Mouse (Mus musculus): ENCODE measurements around the gene Sst. TPM values are rescaled to one million over a fixed set of nuclear protein-coding genes. Genes with fewer than 3 reads are reported as not detected.
"Not testable (repeated sequence)": the region's sequence is repeated elsewhere in the genome, so short reads cannot be mapped to it uniquely, and the experiment has no call there.

The Sst gene
- not detected for total RNA-seq (2021)
- long read RNA-seq, experiment 1: 0 reads
- long read RNA-seq, experiment 2: 0 reads

DNA sequence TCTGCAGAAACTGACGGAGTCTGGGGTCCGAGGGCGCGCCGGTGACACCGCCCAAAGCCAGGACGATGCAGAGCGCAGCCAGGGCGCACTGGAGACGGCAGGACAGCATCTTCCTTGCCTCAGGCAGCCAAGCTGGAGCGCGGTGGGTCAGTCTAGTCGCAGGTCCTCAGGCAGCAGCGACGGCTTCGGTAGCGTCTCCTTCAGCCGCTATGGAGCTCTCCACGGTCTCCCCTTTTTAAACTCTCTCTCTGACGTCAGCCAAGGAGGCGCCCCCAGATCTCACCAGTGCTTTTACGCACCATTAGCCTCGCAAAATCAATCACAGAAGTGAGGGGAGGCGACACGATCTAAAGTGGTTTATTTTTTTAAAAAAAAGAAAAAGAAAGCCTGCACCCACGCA lies at the start of gene Sst:
Gene Sst, minus strand, starts transcription at position 323 of the 400 bp plus-strand sequence.
- no peak for DNase-seq (ENCODE audit: low spot score)

DNA sequence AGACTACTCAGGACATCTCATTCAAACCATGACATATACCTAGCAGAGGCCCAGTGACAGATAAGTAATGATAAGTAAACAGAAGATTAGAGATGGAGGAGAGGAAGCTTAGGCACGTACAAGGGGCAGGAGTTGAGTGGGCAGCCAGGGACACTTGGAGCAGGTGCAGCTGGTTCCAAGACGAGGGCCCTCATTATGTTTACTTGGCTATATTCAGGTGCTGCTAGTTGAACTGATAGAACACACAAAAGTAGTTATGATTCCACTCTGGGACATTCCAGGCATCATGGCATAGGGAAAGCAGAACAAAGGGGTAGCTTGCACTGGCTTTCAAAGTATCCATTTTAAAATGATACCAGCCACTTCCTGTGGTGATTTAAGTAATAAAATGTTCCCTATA lies 43.6 kb upstream of the Sst start:
- DNase-seq (ENCODE audit: low spot score): no peak

DNA sequence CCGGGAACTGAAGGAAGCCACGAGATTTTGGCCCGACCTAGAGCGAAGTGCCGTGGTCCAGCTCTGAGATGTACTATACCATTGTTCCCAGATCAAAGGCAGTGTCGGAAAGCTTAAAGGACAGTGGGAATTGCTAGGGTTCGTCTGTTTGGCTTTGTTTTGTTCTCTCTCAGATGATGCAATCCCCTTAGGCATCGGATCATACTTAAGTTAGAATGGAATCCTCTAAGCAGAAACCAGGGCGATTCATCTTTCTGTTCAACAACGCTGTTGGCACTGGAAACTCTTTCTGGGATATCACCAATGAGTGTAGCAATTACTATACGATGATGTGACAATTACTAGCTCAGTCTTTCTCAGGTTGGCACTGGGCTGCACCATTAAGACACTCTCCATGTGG lies 41.5 kb upstream of the Sst start, which contains the start of gene Rtp2:
Gene Rtp2, minus strand, starts transcription at position 101 of the 400 bp plus-strand sequence.
- no peak for DNase-seq (ENCODE audit: low spot score)

DNA sequence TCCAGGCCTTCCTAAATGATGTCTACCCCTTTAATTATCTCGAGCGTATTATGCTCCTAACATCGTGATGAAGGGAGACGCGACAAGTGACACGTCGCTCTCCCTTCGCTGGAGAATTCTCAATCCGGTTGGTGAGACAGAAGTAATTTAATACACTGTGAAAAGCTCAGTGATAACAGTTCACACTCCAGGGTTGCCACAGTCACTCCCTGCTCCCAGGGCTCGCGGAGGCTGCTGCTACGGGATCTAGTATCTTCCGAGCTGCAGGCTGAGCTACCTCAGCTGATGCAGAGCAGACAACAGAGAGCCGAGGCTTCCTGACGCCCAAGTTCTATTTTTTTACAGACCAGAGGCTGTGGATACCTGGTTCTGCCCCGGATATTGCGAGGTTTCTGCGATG lies 40.5 kb upstream of the Sst start:
- no peak for DNase-seq (ENCODE audit: low spot score)

DNA sequence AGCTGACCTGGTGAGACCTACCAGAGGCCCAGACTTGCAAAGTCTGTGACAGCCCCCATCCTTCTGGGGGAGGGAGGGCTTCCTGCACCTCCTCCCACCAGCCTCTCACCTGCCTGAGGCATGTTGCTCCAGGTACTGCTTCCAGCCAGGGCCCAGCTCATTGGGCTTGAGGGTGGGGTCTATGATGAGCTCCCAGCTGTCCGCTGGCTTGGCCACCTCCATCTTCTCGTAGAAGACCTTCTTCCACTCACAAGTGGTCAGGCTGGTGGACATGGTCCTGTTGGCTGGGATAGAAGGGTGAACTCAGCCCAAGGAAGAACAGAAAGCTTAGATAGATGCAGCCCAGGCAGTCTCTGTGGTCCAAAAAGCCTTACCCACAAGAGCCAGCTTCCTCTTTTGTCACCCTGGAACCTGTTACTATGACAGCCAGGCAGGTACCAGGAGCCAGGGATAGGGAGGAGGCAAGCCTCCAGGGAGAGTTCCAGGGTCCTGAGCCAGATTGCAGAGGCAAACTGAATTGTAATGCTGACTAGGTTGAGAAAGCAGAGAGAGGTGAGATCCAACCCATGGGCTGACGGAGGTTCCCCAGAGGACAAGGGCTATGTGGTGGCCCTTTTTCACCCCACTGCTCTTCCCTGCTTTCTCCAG lies 39.8 kb upstream of the Sst start:
- no peak for DNase-seq (ENCODE audit: low spot score)

DNA sequence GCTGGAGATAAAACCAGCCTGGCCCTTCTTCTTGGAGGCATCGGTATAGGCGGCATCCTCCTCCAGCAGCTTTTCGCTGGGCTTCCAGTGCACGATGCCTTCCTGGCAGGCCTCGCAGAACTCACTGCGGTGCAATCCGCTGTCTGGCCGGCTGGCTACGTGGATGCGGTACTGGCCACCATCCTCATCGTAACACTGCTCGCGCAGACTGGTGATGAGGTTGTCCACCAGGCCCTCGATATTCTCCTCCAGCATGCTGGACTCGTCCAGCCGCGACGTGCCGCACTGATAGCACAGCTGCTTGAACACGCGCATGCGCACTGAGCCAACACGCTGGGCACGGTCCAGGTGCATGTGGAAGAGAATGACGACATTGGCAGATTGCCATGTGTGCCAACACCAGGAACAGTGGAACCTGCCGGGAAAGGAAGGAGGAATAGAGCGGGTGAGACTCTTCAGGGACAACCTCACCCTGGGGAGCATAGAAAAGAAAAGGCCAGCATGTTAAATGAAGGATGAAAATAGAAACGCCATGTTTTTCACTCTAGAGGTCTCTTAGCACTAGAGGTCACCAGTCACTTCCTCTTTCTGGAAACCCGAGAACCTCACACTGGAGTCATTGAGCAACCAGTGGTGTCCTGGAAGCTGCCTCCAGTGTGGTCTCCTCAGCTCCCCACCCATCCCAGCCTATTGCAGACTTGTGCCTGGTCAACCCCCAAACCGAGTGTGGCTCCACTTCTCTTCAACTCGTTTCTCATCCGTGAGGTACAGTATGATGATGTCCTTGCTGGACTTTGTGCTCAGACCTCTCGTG lies 36.8 kb upstream of the Sst start:
- DNase-seq (ENCODE audit: low spot score): no peak

DNA sequence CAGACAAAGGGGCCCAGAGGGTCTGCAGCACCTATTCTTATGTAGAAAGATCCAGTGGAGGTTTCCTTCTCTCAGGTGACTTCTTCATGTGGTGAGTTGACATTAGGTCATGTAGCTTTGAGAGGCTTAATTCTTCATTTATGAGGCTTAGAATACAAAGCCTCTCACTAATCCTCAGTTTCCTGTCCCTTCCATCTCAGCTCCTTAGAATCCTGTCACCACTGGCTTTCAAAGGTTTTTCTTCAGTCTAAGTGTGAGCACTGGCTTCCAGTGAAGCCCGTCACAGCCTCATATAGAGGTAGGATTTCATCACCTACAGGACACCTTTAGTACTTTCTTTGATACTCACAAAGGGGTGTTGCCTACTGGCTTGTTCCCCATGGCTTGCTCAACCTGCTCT lies 32.1 kb upstream of the Sst start:
- no peak for DNase-seq (ENCODE audit: low spot score)

DNA sequence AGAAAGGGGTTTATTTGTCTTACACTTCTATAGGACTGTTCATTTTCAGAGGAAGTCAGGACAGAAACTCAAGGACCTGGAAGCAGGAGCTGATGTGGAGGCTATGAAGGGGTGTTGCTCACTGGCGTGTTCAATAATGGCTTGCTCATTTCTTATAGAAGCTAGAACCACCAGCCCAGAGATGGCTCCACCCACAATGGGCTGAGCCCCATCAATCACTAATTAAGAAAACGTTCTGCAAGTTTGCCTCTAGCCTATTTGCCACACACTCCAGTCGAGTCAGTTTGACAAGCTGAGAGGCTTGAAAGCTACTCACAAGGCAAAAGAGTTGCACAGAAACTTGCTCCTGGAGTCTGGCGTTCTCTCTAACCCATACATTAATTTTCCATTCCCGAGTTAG lies 30.9 kb upstream of the Sst start:
- DNase-seq (ENCODE audit: low spot score): no peak

DNA sequence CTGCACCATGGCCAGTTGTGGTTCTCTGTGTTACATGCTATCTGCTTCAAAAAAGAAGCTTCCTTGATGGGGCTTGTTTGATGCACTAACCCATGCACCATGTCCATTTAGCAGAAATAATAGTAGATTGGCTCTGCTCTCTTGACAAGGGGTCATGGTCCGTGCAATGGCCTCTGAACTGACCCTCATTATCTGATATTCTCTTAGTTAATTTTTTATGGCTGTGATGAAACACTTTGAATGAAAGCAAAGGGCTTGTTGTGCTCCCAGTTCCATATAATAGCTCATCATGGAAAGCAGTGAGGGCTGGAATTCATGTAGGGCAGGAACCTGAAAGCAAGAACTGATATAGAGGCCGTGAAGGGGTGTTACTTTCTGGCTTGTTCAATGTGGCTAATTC lies 28.7 kb upstream of the Sst start:
- no peak for DNase-seq (ENCODE audit: low spot score)

DNA sequence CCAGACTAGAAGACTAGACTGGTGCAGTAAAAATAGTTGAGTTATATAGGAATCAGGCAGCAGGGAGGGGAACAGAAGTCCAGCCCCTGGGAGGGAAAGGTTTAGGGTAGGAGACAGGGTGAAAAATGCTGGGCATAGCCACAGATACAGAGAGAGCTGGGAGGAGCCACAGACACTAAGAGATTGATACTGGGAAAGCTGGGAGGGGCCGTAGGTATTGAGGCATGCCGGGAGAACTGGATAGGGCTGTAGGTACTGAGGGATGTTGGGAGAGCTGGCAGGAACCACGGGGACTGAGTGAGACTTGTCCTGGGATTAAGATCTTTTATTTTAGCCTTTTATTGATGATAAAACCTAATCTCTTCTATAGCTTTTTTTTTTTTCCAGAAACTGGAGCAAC lies 22.6 kb upstream of the Sst start:
- no peak for DNase-seq (ENCODE audit: low spot score)

DNA sequence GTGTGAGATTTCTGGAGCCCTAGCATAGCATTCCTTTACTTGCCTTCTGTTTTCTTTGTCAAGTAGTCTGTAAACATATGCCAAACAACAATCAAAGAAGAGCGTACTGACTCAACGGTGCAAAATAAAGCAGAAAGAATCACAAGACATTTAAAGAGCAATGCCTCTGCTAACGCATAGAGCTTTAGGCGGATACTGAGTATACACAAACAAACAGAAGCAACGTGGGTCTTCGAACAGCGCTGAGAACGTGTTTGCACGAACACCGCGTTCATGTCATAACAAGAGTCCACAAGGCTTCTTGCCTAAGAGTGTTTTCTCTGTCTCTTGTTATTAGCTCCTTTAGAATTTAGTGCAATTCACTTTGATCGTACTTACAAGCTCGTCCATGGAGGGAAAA lies 22.0 kb upstream of the Sst start:
- no peak for DNase-seq (ENCODE audit: low spot score)

DNA sequence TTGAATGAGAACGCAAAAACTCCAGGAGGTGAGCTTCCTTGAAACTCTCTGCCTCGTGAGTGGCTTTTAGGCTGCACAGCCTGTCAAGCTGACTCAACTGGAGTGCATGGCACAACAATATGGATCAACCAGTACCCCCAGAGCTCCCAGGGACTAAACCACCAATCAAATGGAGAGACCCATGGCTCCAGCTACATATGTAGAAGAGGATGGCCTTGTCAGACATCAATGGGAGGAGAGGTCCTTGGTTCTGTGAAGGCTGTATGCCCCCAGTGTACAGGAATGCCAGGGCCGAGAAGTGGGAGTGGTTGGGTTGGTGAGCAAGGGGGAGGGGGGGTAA lies 18.2 kb upstream of the Sst start:
- DNase-seq (ENCODE audit: low spot score): not testable (repeated sequence)

DNA sequence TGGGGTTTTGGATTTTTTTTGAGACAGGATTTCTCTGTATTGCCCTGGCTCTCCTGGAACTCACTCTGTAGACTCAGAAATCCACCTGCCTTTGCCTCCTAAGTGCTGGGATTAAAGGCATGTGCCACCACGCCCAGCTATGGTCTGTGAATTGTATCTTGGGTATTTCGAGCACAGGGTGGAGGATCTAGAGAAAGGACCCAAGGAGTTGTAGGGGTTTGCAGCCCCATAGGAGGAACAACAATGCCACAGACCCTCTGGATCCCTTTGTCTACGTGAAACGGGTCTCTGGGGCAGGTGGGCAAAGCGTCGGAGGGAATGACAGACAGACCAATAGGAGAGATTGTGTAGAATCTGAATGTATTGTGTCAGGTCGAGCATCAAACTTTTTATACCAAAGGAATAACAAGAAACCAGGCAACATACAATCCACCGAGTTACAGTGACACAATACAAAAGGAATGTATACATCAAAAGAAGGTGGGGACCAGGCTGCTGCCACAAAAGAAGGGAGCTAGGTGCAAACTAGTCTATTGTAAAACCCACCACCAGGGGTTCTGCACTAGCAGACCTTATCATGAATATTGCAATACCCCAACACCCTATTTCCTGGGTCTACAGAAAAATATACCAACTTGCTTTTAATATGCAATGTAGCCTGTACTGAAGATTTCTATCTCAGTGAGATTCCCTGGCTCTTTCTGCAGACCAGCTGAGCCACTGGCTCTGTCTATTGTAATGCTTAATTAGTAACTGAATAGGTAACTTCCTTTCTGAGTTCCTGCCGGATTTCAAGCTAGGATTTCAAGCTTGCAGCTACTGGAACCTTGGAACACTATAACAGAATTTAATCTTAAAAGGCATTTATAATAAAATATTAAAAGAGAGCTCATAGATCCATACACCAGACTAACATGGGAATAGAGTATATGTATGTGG lies 17.6 kb upstream of the Sst start:
- DNase-seq (ENCODE audit: low spot score): not testable (repeated sequence)

DNA sequence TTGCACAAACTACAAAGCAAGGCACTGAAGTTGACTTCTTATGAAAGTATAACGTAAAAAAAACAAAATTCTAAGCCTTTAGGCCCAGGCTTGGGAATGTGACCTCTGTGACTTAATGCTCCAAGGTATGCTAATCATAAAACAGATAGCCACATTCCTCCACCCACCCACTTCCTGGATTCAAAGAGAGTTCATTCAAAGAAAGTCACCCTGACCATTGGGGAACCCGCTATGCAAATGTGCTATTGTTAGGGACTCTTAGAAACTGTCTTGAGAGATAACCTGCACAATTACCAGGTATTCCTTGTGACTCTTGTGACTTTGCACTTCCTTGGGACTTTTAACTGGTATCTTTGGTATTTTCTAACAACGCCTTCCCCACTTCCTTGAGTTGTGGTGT lies 15.8 kb upstream of the Sst start:
- DNase-seq (ENCODE audit: low spot score): not testable (repeated sequence)

DNA sequence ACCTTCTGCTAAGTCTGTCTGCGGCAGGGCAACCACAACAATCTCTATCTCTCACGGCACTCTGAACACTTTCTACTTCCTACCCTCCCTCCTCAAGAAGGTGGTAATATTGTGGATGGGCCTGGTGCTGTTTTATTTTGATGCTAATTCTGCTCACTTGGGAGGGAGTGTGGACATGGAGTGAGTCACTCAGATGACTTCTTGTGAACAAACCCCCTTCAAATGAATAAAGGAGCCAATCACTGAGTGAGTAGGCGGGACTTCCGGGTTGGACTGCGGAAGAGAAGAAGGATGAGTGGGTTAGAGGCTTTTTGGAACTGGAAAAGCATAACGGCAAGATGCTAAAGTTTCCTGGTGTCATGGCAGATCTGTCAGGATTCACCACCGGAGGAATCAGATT lies 10.7 kb upstream of the Sst start:
- no peak for DNase-seq (ENCODE audit: low spot score)

DNA sequence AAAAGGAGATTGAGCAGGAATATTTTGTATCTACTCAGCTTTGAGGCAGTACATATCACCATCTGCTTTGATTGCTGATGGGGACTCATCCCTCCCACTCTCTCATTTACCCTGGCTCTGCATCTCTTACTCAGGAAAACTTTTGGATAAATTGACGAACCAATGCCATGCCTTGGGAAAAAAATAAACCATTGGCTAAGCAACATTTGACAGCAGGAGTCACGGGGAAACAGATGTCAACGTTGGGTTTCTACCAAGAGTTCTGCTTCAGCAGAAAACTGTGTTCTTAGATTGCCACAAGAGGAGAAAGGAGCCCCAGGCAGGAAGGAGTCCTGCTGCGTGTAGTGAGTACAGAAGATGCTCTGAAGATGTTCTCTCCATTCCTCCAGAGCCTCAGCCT lies 9.3 kb upstream of the Sst start:
- no peak for DNase-seq (ENCODE audit: low spot score)

DNA sequence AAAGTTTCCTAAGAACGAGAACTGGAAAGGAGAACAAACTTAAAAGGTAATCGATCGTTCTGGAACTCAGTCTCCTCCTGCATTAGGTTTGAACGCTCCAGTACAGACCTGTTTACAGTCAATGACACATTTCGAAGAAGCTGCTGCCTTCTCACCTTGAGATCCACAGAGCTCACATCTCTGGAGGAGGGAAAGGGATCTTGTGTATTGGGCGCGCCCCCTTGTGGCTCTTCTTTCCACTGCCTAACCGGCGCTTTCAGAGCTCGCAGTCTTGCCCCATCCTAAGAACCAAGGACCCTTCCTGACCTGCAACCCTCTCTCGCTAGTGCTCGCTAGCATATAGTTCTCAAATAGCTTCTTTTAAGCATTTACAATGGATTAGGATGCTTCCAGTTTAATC lies 8.1 kb upstream of the Sst start:
- DNase-seq (ENCODE audit: low spot score): peak; percentile 73

DNA sequence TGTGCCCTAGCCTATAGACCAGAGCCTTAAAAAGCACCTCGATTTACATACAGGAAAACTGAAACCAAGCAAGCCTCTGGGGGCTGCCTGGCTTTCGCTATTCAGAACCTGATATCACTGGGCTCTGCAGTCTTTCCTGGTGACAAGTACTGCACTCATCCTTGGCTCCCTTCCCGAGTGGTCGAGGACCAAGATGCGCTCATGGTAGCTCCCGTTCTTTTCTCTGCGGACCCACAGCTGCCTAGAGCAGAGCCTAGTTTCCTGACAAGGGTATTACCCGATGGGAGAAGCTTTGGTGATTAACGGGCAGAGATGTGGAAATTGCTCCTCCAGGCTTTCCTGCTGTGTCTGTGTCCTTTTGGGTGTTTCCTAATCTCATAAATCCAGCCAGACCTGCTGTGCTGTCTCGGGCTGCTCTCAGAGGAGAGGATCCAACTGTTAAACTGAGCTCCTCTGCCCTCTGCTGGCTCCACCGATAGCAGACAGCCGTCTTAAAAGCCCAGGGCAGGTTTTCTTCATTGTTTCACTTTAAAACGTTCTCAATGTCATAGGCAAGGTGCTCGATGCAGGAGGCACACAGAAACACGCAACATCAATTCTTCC lies 7.3 kb upstream of the Sst start:
- peak; percentile 58 for DNase-seq (ENCODE audit: low spot score)

DNA sequence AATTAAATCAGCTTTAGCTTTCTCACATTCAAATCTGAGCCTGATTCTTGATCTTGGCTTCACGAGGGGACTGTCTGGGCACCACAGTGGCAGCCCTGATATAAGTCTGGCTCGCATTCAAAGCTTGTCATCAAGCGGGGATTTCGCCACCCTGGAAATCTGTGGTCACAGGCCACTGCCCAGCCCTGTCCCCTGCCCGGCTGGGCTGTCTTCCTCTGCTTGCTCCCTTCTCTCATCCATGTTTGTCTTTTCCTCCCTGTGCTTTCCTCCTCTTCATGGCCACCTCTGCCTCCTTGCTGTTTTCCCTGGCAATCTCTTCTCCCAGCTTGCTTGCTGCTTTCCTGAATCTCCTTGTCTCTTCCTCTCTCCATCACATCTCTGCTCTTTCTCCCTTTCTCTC lies 6.7 kb upstream of the Sst start:
- DNase-seq (ENCODE audit: low spot score): no peak

DNA sequence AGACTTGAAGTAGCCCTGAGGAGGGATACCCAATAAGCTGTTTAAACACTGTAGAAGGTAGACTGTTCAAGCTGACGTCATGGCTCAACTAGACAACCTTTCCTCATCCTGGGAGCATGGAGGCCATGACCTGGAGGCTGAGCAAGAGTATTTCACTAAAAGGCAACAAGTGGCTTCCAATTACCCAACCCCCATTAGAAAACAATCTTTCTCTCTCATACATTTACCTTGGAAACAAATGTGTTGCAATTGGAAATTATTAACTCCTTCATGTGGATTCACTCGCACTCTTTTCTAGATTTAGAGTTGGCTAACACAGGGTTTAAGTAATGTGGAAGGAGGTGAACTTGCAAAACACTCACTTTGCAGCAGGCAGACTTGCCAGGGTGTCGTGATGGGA lies 4.4 kb upstream of the Sst start:
- DNase-seq (ENCODE audit: low spot score): no peak

DNA sequence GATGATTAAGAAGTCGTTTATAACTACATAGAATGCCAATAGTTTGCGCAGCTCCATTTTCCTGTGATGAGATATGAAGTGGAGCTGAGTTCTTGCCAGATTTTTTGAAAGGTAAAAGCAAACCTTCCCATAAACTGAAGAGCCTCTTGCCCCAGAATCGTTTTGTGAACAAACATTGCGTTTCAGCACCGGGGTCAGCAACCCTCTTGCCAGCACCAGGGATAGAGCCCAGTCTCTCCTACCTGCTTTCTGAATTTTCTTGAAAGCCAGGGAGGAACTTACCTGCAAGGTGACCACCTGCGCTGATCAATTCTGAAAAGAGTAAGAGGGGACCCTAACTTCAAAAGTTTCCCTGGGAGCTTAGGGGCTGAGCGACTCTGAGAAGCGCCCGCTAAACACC lies 607 bp downstream of the Sst start:
- no peak for DNase-seq (ENCODE audit: low spot score)
